Mouse (Mus musculus): ENCODE measurements around the gene Gm10718. TPM values are rescaled to one million over a fixed set of nuclear protein-coding genes. Genes with fewer than 3 reads are reported as not detected.

Gene Gm10718
- 0.39 and 0.97 TPM in 2 replicates for polyA plus RNA-seq (2015; fragmentation: Nextera tagmentation; extraction: Ambion mirVana)

GRCm38 (mm10) chr9:3023312-3023984 lies at the start of gene Gm10718:
Gm10718 (plus strand) TSS chr9:3023547.

GRCm38 (mm10) chr9:3000445-3000972 lies 22.8 kb upstream of the Gm10718 start, which contains the start of gene Gm10722:
Gm10722 (plus strand) TSS chr9:3000922.

DNA sequence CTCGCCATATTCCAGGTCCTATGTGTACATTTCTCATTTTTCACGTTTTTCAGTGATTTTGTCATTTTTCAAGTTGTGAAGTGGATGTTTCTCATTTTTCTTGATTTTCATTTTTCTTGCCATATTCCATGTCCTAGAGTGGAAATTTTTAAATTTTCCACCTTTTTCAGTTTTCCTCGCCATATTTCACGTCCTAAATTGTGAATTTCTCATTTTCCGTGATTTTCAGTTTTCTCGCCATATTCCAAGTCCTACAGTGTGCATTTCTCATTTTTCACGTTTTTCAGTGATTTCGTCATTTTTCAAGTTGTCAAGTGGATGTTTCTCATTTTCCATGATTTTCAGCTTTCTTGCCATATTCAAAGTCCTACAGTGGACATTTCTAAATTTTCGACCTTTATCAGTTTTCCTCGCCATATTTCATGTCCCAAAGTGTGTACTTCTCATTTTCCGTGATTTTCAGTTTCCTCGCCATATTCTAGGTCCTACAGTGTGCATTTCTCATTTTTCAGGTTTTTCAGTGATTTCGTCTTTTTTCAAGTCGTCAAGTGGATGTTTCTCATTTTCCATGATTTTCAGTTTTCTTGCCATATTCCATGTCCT lies 20.5 kb upstream of the Gm10718 start, which contains the start of gene Gm11168:
TSS of gene Gm11168 (plus strand) at position 553 of the 603 bp plus-strand sequence.

GRCm38 (mm10) chr9:3012733-3013279 lies 10.5 kb upstream of the Gm10718 start, which contains the start of gene Gm10721:
Gm10721 (plus strand) TSS chr9:3013140.

GRCm38 (mm10) chr9:3015354-3015753 lies 8.0 kb upstream of the Gm10718 start, which contains the start of gene Gm10720:
Gm10720 (plus strand) TSS chr9:3015654.

DNA sequence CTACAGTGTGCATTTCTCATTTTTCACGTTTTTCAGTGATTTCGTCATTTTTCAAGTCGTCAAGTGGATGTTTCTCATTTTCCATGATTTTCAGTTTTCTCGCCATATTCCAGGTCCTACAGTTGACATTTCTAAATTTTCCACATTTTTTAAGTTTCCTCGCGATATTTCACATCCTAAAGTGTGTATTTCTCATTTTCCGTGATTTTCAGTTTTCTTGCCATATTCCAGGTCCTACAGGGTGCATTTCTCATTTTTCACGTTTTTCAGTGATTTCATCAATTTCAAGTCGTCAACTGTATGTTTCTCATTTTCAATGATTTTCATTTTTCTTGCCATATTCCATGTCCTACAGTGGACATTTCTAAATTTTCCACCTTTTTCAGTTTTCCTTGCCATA lies 6.2 kb upstream of the Gm10718 start, which contains the start of gene Gm10719:
TSS of gene Gm10719 (plus strand) at position 301 of the 400 bp plus-strand sequence.

GRCm38 (mm10) chr9:3024912-3025467 lies 1.6 kb downstream of the Gm10718 start, which contains the start of gene Gm10717:
Gm10717 (plus strand) TSS chr9:3025417.

DNA sequence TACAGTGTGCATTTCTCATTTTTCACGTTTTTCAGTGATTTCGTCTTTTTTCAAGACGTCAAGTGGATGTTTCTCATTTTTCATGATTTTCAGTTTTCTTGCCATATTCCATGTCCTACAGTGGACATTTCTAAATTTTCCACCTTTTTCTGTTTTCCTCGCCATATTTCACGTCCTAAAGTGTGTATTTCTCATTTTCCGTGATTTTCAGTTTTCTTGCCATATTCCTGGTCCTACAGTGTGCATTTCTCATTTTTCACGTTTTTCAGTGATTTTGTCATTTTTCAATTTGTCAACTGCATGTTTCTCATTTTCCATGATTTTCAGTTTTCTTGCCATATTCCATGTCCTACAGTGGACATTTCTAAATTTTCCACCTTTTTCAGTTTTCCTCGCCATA lies 11.0 kb downstream of the Gm10718 start, which contains the start of gene Gm17535:
TSS of gene Gm17535 (plus strand) at position 301 of the 400 bp plus-strand sequence.

DNA sequence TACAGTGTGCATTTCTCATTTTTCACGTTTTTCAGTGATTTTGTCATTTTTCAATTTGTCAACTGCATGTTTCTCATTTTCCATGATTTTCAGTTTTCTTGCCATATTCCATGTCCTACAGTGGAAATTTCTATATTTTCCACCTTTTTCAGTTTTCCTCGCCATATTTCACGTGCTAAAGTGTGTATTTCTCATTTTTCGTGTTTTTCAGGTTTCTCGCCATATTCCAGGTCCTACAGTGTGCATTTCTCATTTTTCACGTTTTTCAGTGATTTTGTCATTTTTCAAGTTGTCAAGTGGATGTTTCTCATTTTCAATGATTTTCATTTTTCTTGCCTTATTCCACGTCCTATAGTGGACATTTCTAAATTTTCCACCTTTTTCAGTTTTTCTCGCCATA lies 13.2 kb downstream of the Gm10718 start, which contains the start of gene Gm10715:
TSS of gene Gm10715 (plus strand) at position 301 of the 400 bp plus-strand sequence.

Small RNA genes lying within 50 kb of the gene (microRNA-seq; reads per million reads assigned to microRNA genes)
- gene Mir101c, result not detected

Other genes with a start within 250 kb of the Gm10718 start
- gene Gm10722, start 22.6 kb upstream of the Gm10718 start, polyA plus RNA-seq (2015; fragmentation: Nextera tagmentation; extraction: Ambion mirVana), result not detected in 2 replicates
- gene Gm11168, start 20.2 kb upstream of the Gm10718 start, polyA plus RNA-seq (2015; fragmentation: Nextera tagmentation; extraction: Ambion mirVana), result 0.25 TPM in 1 of 2 replicates, not detected in the other
- 0.20 TPM in 1 of 2 replicates, not detected in the other for gene Gm10721, start 10.4 kb upstream of the Gm10718 start, polyA plus RNA-seq (2015; fragmentation: Nextera tagmentation; extraction: Ambion mirVana)
- gene Gm10720, start 7.9 kb upstream of the Gm10718 start, polyA plus RNA-seq (2015; fragmentation: Nextera tagmentation; extraction: Ambion mirVana), result not detected in 2 replicates
- gene Gm10719, start 6.1 kb upstream of the Gm10718 start, polyA plus RNA-seq (2015; fragmentation: Nextera tagmentation; extraction: Ambion mirVana), result 0.20 TPM in 1 of 2 replicates, not detected in the other
- 0.43 and 1.1 TPM in 2 replicates for gene Gm10717, start 1.9 kb downstream of the Gm10718 start, polyA plus RNA-seq (2015; fragmentation: Nextera tagmentation; extraction: Ambion mirVana)
- gene Gm17535, start 11.1 kb downstream of the Gm10718 start, polyA plus RNA-seq (2015; fragmentation: Nextera tagmentation; extraction: Ambion mirVana), result not detected in 2 replicates
- not detected in 2 replicates for gene Gm10715, start 13.3 kb downstream of the Gm10718 start, polyA plus RNA-seq (2015; fragmentation: Nextera tagmentation; extraction: Ambion mirVana)

Measured in urinary bladder, postnatal 0 days (tissue).